Mouse (Mus musculus) intestine, postnatal 0 days (tissue): ENCODE results near the gene Gjb3. TPM values are rescaled to one million over a fixed set of nuclear protein-coding genes. Genes with fewer than 3 reads are reported as not detected.
A peak's percentile ranks its signal among the peaks of the same experiment; 100 is the strongest.

ENCODE experiments used
- ATAC-seq: fragments of 200-750 bp; cut with Nextera tagmentation; 2 replicates; pipeline ENCODE4 v1.8.0; 2017; ENCODE audit warnings: mild to moderate bottlenecking, moderate TSS enrichment, moderate library complexity
- H3K27ac ChIP-seq: fragments of 300-500 bp; sonication (generic); 2 replicates; pipeline ENCODE4 v1.5.1; 2014; ENCODE audit warnings: mild to moderate bottlenecking, low read depth, low read length, moderate library complexity
- H3K27me3 ChIP-seq: fragments of 300-500 bp; sonication (generic); replicated peaks from 2 replicates; pipeline ENCODE4 v1.6.1; 2014; ENCODE audit warnings: low read length, mixed read lengths; ENCODE audit not compliant: control insufficient read depth, insufficient read depth
- H3K36me3 ChIP-seq: fragments of 300-500 bp; sonication (generic); 2 replicates; pipeline ENCODE4 v1.6.1; 2014; ENCODE audit warnings: mild to moderate bottlenecking, moderate library complexity; ENCODE audit not compliant: control insufficient read depth, insufficient read depth
- H3K4me1 ChIP-seq: fragments of 300-500 bp; sonication (generic); replicated peaks from 2 replicates; pipeline ENCODE4 v1.6.1; 2014; ENCODE audit warnings: antibody characterized with exemption, low read length, mixed read lengths; ENCODE audit not compliant: control insufficient read depth, insufficient read depth
- H3K4me2 ChIP-seq: fragments of 300-500 bp; sonication (generic); replicated peaks from 2 replicates; pipeline ENCODE4 v1.6.1; 2014; ENCODE audit warnings: low read depth, mild to moderate bottlenecking, moderate library complexity
- H3K4me3 ChIP-seq: fragments of 300-500 bp; sonication (generic); 2 replicates; pipeline ENCODE4 v1.5.1; 2014; ENCODE audit warnings: low read depth, low read length
- H3K9ac ChIP-seq: fragments of 300-500 bp; sonication (generic); 2 replicates; pipeline ENCODE4 v1.6.1; 2014; ENCODE audit warnings: mild to moderate bottlenecking, low read depth, low read length
- H3K9me3 ChIP-seq: fragments of 300-500 bp; sonication (generic); 2 replicates; pipeline ENCODE4 v1.6.1; 2016; ENCODE audit warnings: mixed run types; ENCODE audit not compliant: control insufficient read depth
- CTCF ChIP-seq: sonication (generic); IDR thresholded peaks from 2 replicates; pipeline ENCODE4 v1.5.1; 2016; ENCODE audit warnings: low read depth, mild to moderate bottlenecking, control low read depth, antibody characterized with exemption, moderate library complexity
- WGBS: fragments of 180-500 bp; shearing (Covaris S2); extraction: QIAGEN DNeasy Blood & Tissue Kit; methylation state at CpG from one replicate; pipeline ENCODE4 v1.1.7; 2014; 5-methylcytosine and 5-hydroxymethylcytosine counted together
- polyA plus RNA-seq: library from polyadenylated mRNA; unstranded; fragments of >200 nt; fragmentation: Nextera tagmentation; extraction: Ambion mirVana; gene quantifications from 2 replicates; pipeline ENCODE4 v1.2.1, GENCODE M21; 2015

The Gjb3 gene
- polyA plus RNA-seq, 1 experiment from 2014 or later = 1.3 TPM

DNA sequence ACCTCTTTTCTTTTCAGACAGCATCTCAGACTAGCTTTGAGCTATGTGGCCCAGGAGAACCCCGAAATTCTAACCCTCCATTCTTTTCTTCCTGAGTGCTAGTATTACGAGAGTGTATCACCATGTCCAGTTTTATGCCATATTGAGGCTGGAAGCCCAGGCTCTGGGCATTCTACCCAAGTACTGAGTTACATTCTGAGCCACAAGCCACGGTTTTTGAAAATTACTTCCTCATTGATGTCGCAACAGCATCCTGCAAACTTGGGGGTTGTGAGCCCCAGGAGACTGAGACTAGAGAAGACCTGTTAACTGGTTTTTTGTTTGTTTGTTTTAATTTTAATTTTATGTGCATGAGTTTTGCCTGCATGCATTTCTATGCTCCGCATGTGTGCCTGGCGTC, 2.9 kb downstream of the Gjb3 start:
- H3K9ac ChIP-seq = no peak overlapping the region
- H3K27me3 ChIP-seq = peaks cover 17% of the 10 kb centered on the region
- H3K4me2 ChIP-seq = no peak overlapping the region
- no peak for ATAC-seq
- 52% methylated on average over 6 of the region's 6 CpGs for WGBS
- no peak overlapping the region for H3K4me3 ChIP-seq
- no peaks in the 10 kb centered on the region for H3K4me1 ChIP-seq
- no peak overlapping the region for H3K27ac ChIP-seq
- TF ChIP-seq CTCF = no peak
- H3K9me3 ChIP-seq = no peaks in the 10 kb centered on the region
- H3K36me3 ChIP-seq = no peaks in the 10 kb centered on the region

- 27% methylated on average over 7 of the region's 7 CpGs for WGBS
- H3K9me3 ChIP-seq = no peaks in the 10 kb centered on the region
- H3K4me2 ChIP-seq = no peak overlapping the region
- no peak for ATAC-seq
- no peak overlapping the region for H3K9ac ChIP-seq
- H3K27me3 ChIP-seq = peaks cover 17% of the 10 kb centered on the region
- TF ChIP-seq CTCF = no peak
- no peak overlapping the region for H3K4me3 ChIP-seq
- no peaks in the 10 kb centered on the region for H3K4me1 ChIP-seq
- no peak overlapping the region for H3K27ac ChIP-seq
- no peaks in the 10 kb centered on the region for H3K36me3 ChIP-seq
Observed at GRCm38 (mm10) chr4:127327258-127327657, 3.4 kb downstream of the Gjb3 start.

GRCm38 (mm10) chr4:127325276-127325675, 5.4 kb downstream of the Gjb3 start:
- no peak for ATAC-seq
- 82% methylated on average over 5 of the region's 5 CpGs for WGBS
- no peaks in the 10 kb centered on the region for H3K9me3 ChIP-seq
- H3K4me2 ChIP-seq = no peak overlapping the region
- H3K4me3 ChIP-seq = no peak overlapping the region
- H3K9ac ChIP-seq = no peak overlapping the region
- no peak for TF ChIP-seq CTCF
- H3K27ac ChIP-seq = no peak overlapping the region
- H3K4me1 ChIP-seq = no peaks in the 10 kb centered on the region
- peaks cover 4% of the 10 kb centered on the region; the same call in 1 of the 2 replicates for H3K27me3 ChIP-seq
- H3K36me3 ChIP-seq = no peaks in the 10 kb centered on the region

DNA sequence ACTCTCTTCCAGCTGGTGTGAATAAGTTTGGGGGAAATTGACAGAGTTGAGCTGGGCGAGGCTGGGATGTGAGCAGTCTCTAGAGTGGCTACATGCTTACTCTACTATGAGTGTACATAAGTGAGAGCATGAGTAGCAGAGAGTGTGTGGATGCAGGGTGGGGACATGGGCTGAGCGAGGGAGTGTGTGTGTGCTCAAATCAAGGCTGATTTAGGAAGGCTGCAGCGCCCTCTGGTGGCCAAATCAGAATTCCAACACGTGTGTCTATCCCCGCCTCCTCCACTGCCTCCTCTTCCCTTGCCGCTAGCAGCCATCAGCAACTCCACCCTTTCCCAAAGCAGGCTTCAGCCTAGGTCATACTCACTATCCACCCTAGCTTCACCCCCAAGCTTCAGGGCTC, 5.9 kb downstream of the Gjb3 start:
- H3K9me3 ChIP-seq = no peaks in the 10 kb centered on the region
- H3K4me1 ChIP-seq = no peaks in the 10 kb centered on the region
- no peak overlapping the region for H3K4me2 ChIP-seq
- peak; percentile 63 for ATAC-seq
- no peaks in the 10 kb centered on the region for H3K27me3 ChIP-seq
- WGBS = 13% methylated on average over 6 of the region's 6 CpGs
- peak; percentile 92 for TF ChIP-seq CTCF
- no peak overlapping the region for H3K9ac ChIP-seq
- H3K27ac ChIP-seq = no peak overlapping the region
- H3K4me3 ChIP-seq = no peak overlapping the region
- H3K36me3 ChIP-seq = no peaks in the 10 kb centered on the region

DNA sequence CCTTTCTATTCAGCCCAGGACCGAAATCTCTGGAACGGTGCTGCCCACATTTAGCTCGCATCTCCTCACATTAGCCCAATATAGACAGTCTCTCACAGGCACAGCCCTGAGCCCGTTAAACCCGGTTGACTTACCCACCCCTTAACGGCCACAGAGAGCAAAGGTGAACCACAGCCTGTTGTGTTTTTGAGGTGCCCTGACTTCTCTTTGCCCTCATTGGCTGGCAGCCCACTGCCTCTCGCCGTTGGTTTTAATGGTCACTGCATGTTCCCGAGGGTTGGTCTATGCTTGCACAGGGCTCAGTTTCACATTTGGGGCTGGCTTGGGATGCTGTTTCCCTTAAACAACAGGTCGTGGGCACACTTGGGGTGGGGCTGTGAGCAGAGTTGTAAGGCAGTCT, 6.3 kb downstream of the Gjb3 start:
- H3K27me3 ChIP-seq = no peaks in the 10 kb centered on the region
- H3K36me3 ChIP-seq = no peaks in the 10 kb centered on the region
- no peak overlapping the region for H3K27ac ChIP-seq
- 0 out of 2 replicates have a peak, but pooled peaks have one; percentile 11 for ATAC-seq
- no peak overlapping the region for H3K4me3 ChIP-seq
- H3K4me2 ChIP-seq = no peak overlapping the region
- H3K9me3 ChIP-seq = no peaks in the 10 kb centered on the region
- TF ChIP-seq CTCF = no peak
- WGBS = 50% methylated on average over 10 of the region's 10 CpGs
- H3K4me1 ChIP-seq = no peaks in the 10 kb centered on the region
- no peak overlapping the region for H3K9ac ChIP-seq

DNA sequence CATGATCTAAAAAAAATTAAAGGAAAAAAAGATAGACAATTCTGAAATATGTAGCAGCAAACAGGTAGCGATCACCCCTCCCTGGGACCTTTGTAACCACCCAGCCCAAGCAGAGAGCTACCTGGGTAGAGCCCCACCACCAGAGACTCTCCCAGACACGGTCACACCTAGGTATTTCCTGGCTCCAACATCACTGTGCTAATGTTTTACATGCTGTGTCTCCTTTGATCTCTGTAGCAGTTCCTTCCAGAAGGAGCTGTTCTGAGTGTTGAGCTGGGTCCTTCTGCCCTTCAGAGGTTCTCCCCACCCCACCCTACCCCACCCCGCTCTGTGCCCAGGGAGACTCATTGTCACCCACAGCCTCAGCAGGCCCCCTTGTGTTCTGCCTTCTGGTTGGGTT, 7.0 kb downstream of the Gjb3 start:
- H3K4me3 ChIP-seq = no peak overlapping the region
- H3K9ac ChIP-seq = no peak overlapping the region
- WGBS = 45% methylated on average over 3 of the region's 3 CpGs
- no peak overlapping the region for H3K27ac ChIP-seq
- no peaks in the 10 kb centered on the region for H3K9me3 ChIP-seq
- no peaks in the 10 kb centered on the region for H3K27me3 ChIP-seq
- no peaks in the 10 kb centered on the region for H3K36me3 ChIP-seq
- no peak overlapping the region for H3K4me2 ChIP-seq
- ATAC-seq = no peak; the same call in 1 of the 2 replicates
- no peak for TF ChIP-seq CTCF
- no peaks in the 10 kb centered on the region for H3K4me1 ChIP-seq

DNA sequence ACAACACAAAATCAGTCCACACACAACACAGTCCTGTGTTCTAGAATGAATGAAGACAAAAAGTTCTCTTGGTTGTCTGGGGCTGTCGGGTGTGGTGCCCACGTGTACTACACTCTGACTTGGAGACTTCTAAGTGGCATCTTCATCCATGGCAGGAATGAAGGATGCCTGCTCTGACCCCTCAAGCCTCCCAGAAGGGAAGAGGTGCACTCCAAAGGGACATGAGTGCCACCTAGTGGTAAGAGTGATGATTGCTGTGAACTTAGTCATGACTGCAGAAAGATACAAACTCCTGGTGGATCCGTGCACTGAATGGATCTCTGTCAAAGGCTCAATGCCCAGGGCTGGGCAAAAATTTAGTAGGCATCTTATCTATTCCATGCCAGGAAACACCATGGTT, 11.0 kb downstream of the Gjb3 start:
- H3K9me3 ChIP-seq = no peaks in the 10 kb centered on the region
- H3K9ac ChIP-seq = no peak overlapping the region
- H3K27ac ChIP-seq = no peak overlapping the region
- H3K27me3 ChIP-seq = no peaks in the 10 kb centered on the region
- no peak overlapping the region for H3K4me3 ChIP-seq
- ATAC-seq = no peak
- no peak overlapping the region for H3K4me2 ChIP-seq
- no peaks in the 10 kb centered on the region for H3K36me3 ChIP-seq
- WGBS = 2% methylated on average over 3 of the region's 3 CpGs
- H3K4me1 ChIP-seq = no peaks in the 10 kb centered on the region
- peak; percentile 94 for TF ChIP-seq CTCF
